Mouse (Mus musculus): Measurements from ENCODE around the gene Nxnl1.

DNA sequence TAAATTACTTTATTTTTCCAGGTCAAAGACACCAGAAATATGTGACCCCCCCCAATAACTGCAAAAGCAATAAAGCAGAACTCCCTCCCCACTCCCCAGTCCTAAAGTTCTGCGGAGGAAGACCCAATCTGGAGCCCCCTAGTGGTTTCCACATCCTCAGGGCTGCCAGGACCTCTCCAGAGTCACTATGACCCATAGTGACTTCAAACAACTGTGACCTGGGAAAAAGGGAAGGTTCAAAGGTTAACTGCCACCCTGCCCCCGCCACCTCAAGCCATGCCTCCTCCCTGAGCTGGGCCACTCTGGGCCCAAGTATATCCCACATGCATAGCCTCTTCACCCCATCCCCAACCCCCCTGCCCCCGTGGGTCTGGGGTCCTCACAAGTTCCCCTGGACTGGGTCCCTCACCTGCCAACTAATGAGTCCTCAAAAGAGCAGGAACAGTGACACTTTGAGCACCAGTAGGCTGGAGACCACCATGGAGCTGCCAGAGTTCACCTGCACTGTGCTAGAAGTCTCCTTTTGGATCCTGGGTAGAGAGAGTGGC lies 32.1 kb downstream of the Nxnl1 start:
- no peak for TF ChIP-seq POLR2A (IDR thresholded peaks at IDR 0.05; ENCODE audit: low read depth, low read length)
- TF ChIP-seq CTCF (IDR thresholded peaks at IDR 0.05; ENCODE audit: extremely low read depth, insufficient read length, insufficient replicate concordance, low read depth, low read length) = no peak

Data from small intestine, adult 2 months (tissue).